Mouse (Mus musculus) heart, embryonic 12.5 days (tissue): ENCODE data around the gene Olfr1196. TPM values are rescaled to one million over a fixed set of nuclear protein-coding genes. Genes with fewer than 3 reads are reported as not detected.
"Not testable (repeated sequence)": the region's sequence is repeated elsewhere in the genome, so short reads cannot be mapped to it uniquely, and the experiment has no call there.

Experiments
- ATAC-seq: fragments of 200-750 bp; cut with Nextera tagmentation; 2 replicates; pipeline ENCODE4 v1.8.0; 2017; ENCODE audit warnings: moderate TSS enrichment, moderate library complexity; ENCODE audit not compliant: insufficient number of reproducible peaks, low FRiP score
- H3K27ac ChIP-seq: fragments of 300-500 bp; sonication (generic); 2 replicates; pipeline ENCODE4 v1.5.1; 2016; ENCODE audit warnings: mild to moderate bottlenecking, moderate library complexity; ENCODE audit not compliant: poor library complexity, severe bottlenecking
- H3K27me3 ChIP-seq: fragments of 300-500 bp; sonication (generic); replicated peaks from 2 replicates; pipeline ENCODE4 v1.6.1; 2016; ENCODE audit warnings: mild to moderate bottlenecking, moderate library complexity
- H3K36me3 ChIP-seq: fragments of 300-500 bp; sonication (generic); 2 replicates; pipeline ENCODE4 v1.6.1; 2016; ENCODE audit warnings: mild to moderate bottlenecking, moderate library complexity
- H3K4me1 ChIP-seq: fragments of 300-500 bp; sonication (generic); replicated peaks from 2 replicates; pipeline ENCODE4 v1.6.1; 2016; ENCODE audit warnings: mild to moderate bottlenecking
- H3K4me2 ChIP-seq: fragments of 300-500 bp; sonication (generic); 2 replicates; pipeline ENCODE4 v1.6.1; 2016; ENCODE audit warnings: mild to moderate bottlenecking, moderate library complexity
- H3K4me3 ChIP-seq: fragments of 300-500 bp; sonication (generic); 2 replicates; pipeline ENCODE4 v1.5.1; 2016; ENCODE audit warnings: mild to moderate bottlenecking
- H3K9ac ChIP-seq: fragments of 300-500 bp; sonication (generic); 2 replicates; pipeline ENCODE4 v1.6.1; 2016; ENCODE audit warnings: mild to moderate bottlenecking, moderate library complexity
- H3K9me3 ChIP-seq: fragments of 300-500 bp; sonication (generic); replicated peaks from 2 replicates; pipeline ENCODE4 v1.6.1; 2016; ENCODE audit warnings: mild to moderate bottlenecking, moderate library complexity
- WGBS: fragments of 180-500 bp; shearing (Covaris S2); methylation state at CpG from one replicate; pipeline ENCODE4 v1.1.7; 2016; 5-methylcytosine and 5-hydroxymethylcytosine counted together
- polyA plus RNA-seq: library from polyadenylated mRNA; unstranded; fragments of >200 nt; fragmentation: Nextera tagmentation; extraction: Ambion mirVana; gene quantifications from 2 replicates; pipeline ENCODE4 v1.2.1, GENCODE M21; 2016

The Olfr1196 gene
- not detected in 2 replicates for polyA plus RNA-seq

DNA sequence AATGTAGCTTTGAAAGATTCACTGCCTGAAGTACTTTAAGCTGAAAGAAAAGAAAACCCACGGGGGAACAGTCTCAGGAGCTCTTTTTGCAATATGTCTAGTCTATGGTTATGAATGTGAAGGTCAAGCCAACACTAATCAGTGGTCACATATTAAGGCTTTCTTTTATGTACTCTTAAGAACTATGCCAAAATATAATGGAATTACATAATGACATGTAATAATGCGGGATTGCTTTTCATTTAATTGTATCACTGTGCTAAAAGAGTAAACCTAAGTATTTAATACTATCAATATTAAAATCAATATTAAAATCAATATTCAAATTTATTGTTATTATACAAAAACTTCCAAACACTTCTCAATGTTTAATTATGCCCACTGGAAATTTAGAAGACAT, at the start of gene Olfr1196:
Olfr1196 (minus strand) TSS at position 101 of the 400 bp plus-strand sequence.
- ATAC-seq, result no peak
- Histone ChIP-seq H3K4me1 (no peaks in the 10 kb centered on the region), H3K4me2 (no peak within 1 kb of the TSS), H3K27ac (no peak within 1 kb of the TSS), H3K27me3 (no peaks in the 10 kb centered on the region), H3K9ac (no peak within 1 kb of the TSS), H3K9me3 (no peaks in the 10 kb centered on the region), H3K36me3 (no peaks in the 10 kb centered on the region), H3K4me3 (no peak within 1 kb of the TSS)
- WGBS, result 70% methylated on average over 2 of the region's 2 CpGs

DNA sequence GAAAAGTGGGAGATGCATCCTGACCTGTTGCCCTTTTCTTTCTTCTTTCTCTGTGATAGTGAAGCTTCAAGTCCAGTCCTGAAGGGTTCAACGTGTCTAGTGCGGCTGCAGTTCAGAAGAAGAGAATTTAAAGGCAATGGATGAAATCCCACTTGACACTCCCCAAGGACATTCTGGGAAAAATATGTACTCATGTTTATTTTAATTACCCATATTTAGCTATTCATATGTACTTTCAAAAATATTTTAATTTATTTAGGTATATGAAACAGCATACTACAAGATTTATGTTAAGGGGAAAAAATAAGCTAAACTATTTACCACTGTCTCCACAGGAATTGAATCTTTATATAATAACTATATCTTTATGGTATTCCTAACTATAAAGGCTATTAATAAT, 46.9 kb upstream of the Olfr1196 start, which contains the start of gene Olfr1198:
Olfr1198 (minus strand) TSS at position 101 of the 400 bp plus-strand sequence.
- Histone ChIP-seq H3K27me3 (no peaks in the 10 kb centered on the region), H3K27ac (no peak within 1 kb of the TSS), H3K36me3 (no peaks in the 10 kb centered on the region), H3K4me1 (no peaks in the 10 kb centered on the region), H3K9me3 (no peaks in the 10 kb centered on the region), H3K4me2 (no peak within 1 kb of the TSS), H3K9ac (no peak within 1 kb of the TSS), H3K4me3 (no peak within 1 kb of the TSS)
- WGBS, result 94% methylated on average over 2 of the region's 2 CpGs
- ATAC-seq, result no peak

DNA sequence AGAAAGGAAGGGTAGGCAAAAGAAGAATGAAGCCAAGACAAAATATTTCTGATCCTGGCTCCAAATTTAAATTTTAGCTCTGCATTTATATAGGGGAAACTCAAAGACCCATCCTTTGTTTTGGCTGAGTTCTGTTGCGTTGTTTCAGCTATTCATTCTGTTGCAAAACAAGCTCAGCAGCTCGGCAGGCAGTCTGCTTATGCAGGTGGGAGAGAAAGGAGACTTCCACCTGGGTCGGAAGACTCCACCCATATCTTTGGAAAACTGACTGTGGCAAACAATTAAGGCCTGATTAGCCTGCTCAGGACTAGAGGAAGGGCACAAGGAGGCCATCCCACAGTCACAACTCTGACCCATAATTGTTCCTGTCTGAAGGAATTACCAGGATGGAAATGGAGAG, 39.0 kb upstream of the Olfr1196 start:
- no peaks in the 10 kb centered on the region for H3K4me1 ChIP-seq
- ATAC-seq, result no peak
- H3K4me2 ChIP-seq, result no peak overlapping the region
- no peaks in the 10 kb centered on the region for H3K36me3 ChIP-seq
- no peaks in the 10 kb centered on the region; the same call in 1 of the 2 replicates for H3K9me3 ChIP-seq
- H3K27ac ChIP-seq, result no peak overlapping the region
- H3K9ac ChIP-seq, result no peak overlapping the region
- no peaks in the 10 kb centered on the region for H3K27me3 ChIP-seq
- H3K4me3 ChIP-seq, result no peak overlapping the region
- WGBS, result 73% methylated on average over 3 of the region's 3 CpGs

DNA sequence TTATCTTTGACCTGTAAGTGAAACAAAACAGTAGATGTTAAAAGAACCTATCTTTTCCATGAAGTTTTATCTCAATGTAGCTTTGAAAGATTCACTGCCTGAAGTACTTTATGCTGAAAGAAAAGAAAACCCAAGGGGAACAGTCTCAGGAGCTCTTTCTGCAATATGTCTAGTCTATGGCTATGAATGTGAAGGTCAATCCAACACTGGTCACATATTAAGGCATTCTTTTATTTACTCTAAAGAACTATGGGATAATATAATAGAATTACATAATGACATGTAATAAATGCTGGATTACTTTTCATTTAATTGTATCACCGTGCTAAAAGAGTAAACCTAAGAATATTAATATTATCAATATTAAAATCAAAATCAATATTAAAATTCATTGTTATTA, 27.9 kb upstream of the Olfr1196 start, which contains the start of gene Olfr1197:
Olfr1197 (minus strand) TSS at position 101 of the 400 bp plus-strand sequence.
- WGBS, result 69% methylated on average over 1 of the region's 1 CpGs
- ATAC-seq, result no peak
- no peak within 1 kb of the TSS for H3K4me3 ChIP-seq
- H3K4me2 ChIP-seq, result no peak within 1 kb of the TSS
- no peaks in the 10 kb centered on the region for H3K27me3 ChIP-seq
- H3K4me1 ChIP-seq, result no peaks in the 10 kb centered on the region
- no peaks in the 10 kb centered on the region for H3K9me3 ChIP-seq
- no peaks in the 10 kb centered on the region for H3K36me3 ChIP-seq
- no peak within 1 kb of the TSS for H3K9ac ChIP-seq
- H3K27ac ChIP-seq, result no peak within 1 kb of the TSS

GRCm38 (mm10) chr2:88689087-88689486, 15.3 kb downstream of the Olfr1196 start, which contains the start of gene Olfr1195:
TSS of gene Olfr1195 (minus strand) at chr2:88689187.
- Histone ChIP-seq H3K4me2 (no peak within 1 kb of the TSS), H3K9me3 (0 out of 2 replicates have a peak, but pooled peaks cover 2% of the 10 kb centered on the region), H3K36me3 (no peaks in the 10 kb centered on the region), H3K27ac (no peak within 1 kb of the TSS), H3K9ac (no peak within 1 kb of the TSS), H3K4me1 (no peaks in the 10 kb centered on the region), H3K27me3 (no peaks in the 10 kb centered on the region), H3K4me3 (no peak within 1 kb of the TSS)
- no peak for ATAC-seq

GRCm38 (mm10) chr2:88675328-88675727, 29.1 kb downstream of the Olfr1196 start, which contains the start of gene Olfr1193:
TSS of gene Olfr1193 (plus strand) at chr2:88675628.
- not testable (repeated sequence) for H3K27ac ChIP-seq, H3K27me3 ChIP-seq, H3K36me3 ChIP-seq, H3K4me2 ChIP-seq, H3K4me3 ChIP-seq, H3K9ac ChIP-seq, ATAC-seq, H3K4me1 ChIP-seq, H3K9me3 ChIP-seq

DNA sequence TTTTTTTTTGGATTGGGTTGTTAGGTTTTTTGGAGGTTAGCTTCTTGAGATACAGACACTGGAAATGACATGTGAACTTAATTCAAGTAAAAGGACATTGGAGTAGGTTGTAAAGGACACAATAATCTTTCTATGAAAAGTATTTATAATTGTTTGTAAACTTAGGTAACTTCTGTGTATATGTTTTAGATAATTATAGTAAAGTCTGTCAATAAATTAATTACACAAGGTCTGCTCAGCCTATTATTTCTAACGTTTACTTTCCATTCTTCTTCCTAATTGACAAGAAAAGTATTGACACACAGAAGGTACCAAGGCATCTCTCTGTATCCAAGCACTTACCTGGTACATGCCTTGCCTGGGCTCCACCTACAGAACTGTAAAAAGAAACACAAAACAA, 56.2 kb downstream of the Olfr1196 start, which contains the start of gene Olfr1192-ps1:
Olfr1192-ps1 (plus strand) TSS at position 301 of the 400 bp plus-strand sequence.
- Histone ChIP-seq H3K9ac (no peak within 1 kb of the TSS), H3K9me3 (no peaks in the 10 kb centered on the region), H3K36me3 (no peaks in the 10 kb centered on the region), H3K4me1 (no peaks in the 10 kb centered on the region), H3K4me2 (no peak within 1 kb of the TSS), H3K27me3 (no peaks in the 10 kb centered on the region), H3K4me3 (no peak within 1 kb of the TSS), H3K27ac (no peak within 1 kb of the TSS)
- WGBS, result 44% methylated on average over 1 of the region's 1 CpGs
- ATAC-seq, result no peak

Other genes with a start within 250 kb of the Olfr1196 start
- not detected in 2 replicates for gene Olfr1183, start 249.7 kb downstream of the Olfr1196 start, polyA plus RNA-seq
- not detected in 2 replicates for gene Olfr1184, start 221.0 kb downstream of the Olfr1196 start, polyA plus RNA-seq
- gene Olfr1185-ps1, start 211.3 kb downstream of the Olfr1196 start, polyA plus RNA-seq, result not detected in 2 replicates
- not detected in 2 replicates for gene Olfr1186, start 186.0 kb downstream of the Olfr1196 start, polyA plus RNA-seq
- gene Olfr1188, start 147.7 kb downstream of the Olfr1196 start, polyA plus RNA-seq, result not detected in 2 replicates
- gene Olfr1189, start 118.1 kb downstream of the Olfr1196 start, polyA plus RNA-seq, result not detected in 2 replicates
- not detected in 2 replicates for gene Olfr1191-ps1, start 64.1 kb downstream of the Olfr1196 start, polyA plus RNA-seq
- gene Olfr1192-ps1, start 56.1 kb downstream of the Olfr1196 start, polyA plus RNA-seq, result not detected in 2 replicates
- gene Olfr1193, start 29.0 kb downstream of the Olfr1196 start, polyA plus RNA-seq, result not detected in 2 replicates
- not detected in 2 replicates for gene Olfr1195, start 15.4 kb downstream of the Olfr1196 start, polyA plus RNA-seq
- gene Olfr1197, start 27.8 kb upstream of the Olfr1196 start, polyA plus RNA-seq, result not detected in 2 replicates
- gene Olfr1198, start 46.8 kb upstream of the Olfr1196 start, polyA plus RNA-seq, result not detected in 2 replicates
- gene Olfr1199, start 55.9 kb upstream of the Olfr1196 start, polyA plus RNA-seq, result not detected in 2 replicates
- not detected in 2 replicates for gene Olfr1200, start 65.9 kb upstream of the Olfr1196 start, polyA plus RNA-seq
- not detected in 2 replicates for gene Olfr1201, start 88.4 kb upstream of the Olfr1196 start, polyA plus RNA-seq
- not detected in 2 replicates for gene Olfr1202, start 109.9 kb upstream of the Olfr1196 start, polyA plus RNA-seq
- not detected in 2 replicates for gene Olfr1205, start 125.1 kb upstream of the Olfr1196 start, polyA plus RNA-seq
- gene Olfr1204, start 144.7 kb upstream of the Olfr1196 start, polyA plus RNA-seq, result not detected in 2 replicates
- not detected in 2 replicates for gene Olfr1206, start 158.6 kb upstream of the Olfr1196 start, polyA plus RNA-seq
- not detected in 2 replicates for gene Olfr1208, start 197.7 kb upstream of the Olfr1196 start, polyA plus RNA-seq
- not detected in 2 replicates for gene Olfr1209, start 210.6 kb upstream of the Olfr1196 start, polyA plus RNA-seq
- gene Olfr1211, start 233.5 kb upstream of the Olfr1196 start, polyA plus RNA-seq, result not detected in 2 replicates
- not detected in 2 replicates for gene Olfr1212, start 249.4 kb upstream of the Olfr1196 start, polyA plus RNA-seq